Mouse (Mus musculus): Measurements from ENCODE around the gene 3110001I22Rik.
"Not testable (repeated sequence)": the region's sequence is repeated elsewhere in the genome, so short reads cannot be mapped to it uniquely, and the experiment has no call there.

3110001I22Rik gene

DNA sequence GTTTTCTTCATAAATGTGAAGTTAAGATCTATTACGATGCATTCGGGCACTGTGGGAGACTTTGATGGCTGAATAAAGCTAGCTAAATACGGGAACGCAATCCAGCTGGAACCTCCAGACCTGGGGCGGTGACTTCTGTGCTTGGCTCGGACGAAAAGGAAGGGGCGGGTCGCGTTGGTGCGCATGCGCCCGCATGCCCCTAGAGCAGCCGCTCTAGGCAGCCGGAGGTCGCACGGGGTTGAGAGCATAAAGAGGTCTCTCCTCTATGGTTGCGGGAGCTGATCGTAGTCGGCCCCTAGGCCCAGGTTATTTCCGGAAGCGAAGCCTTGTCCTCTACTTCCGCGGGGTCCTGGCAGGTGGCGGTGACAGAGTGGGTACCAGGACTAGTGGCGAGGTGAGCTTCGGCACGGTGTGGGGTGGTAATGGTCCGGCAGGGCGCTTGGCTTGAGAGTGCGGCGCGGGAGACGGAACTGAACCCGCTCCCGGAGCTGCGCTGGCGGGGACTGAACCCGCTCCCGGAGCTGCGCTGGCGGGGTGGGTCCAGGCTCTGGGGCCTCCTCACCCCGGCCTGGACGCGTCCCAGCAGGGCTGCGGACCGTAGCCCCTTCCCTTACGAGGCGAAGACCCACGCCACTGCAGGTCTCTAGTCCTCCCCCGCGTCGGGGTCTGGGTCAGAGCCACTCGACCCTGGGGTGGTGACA, at the start of gene 3110001I22Rik, which contains the start of gene Bfar:
TSS of gene 3110001I22Rik (plus strand) at position 245 of the 701 bp plus-strand sequence.
TSS of gene Bfar (plus strand) at position 174 of the 701 bp plus-strand sequence.
- peak; percentile 91 for DNase-seq

DNA sequence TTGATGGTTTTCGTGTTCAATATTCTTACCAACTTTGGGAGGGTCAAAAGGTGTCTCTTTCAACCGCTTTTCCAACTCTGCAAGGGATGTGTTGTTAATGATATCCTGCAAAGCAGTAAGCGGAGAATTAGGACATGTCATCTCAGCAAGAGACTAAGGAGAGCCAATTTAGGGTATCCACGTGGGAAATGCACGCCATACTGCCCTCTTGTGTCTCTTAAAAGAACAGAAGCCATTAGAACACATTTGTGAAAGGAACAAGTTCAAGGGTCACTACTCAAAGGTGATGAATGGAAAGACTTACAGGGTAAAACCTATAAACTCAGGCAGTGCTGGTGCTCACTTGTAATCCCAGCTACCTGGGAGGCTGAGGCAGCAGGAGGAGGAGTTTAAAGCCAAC, 43.4 kb upstream of the 3110001I22Rik start:
- no peak for DNase-seq

DNA sequence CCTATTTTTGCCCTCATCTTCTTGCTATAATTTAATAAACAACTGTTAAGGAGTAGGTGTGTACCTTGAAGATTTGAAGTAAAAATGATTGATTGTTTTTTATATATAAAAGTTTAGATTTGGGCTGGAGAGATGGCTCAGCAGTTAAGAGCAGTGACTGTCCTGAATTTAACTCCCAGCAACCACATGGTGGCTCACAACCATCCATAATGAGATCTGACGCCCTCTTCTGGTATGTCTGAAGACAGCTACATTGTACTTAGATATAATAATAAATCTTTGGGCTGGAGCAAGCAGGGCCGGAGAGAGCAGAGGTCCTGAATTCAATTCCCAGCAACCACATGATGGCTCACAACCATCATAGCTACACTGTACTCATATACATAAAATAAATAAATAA, 33.5 kb upstream of the 3110001I22Rik start:
- DNase-seq: not testable (repeated sequence)

DNA sequence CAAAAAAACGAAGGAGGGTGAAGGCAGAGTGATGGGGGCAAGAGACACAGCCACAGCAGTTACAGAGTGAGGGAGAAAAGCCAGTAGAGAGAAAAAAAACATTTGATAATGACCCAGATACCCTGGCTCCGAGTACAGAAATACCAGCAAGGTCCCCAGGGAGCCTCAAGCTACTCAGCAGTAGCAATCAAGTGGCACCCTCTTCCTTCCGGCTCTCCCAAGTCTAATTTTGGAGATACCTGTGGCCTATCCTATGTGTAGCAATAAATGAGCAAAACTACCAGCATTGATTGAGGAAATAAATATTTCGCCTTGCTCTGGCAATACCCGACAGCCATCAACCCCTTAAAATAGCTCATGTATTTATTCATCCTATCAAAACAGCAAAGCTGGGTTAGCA, 32.2 kb upstream of the 3110001I22Rik start:
- DNase-seq: no peak

DNA sequence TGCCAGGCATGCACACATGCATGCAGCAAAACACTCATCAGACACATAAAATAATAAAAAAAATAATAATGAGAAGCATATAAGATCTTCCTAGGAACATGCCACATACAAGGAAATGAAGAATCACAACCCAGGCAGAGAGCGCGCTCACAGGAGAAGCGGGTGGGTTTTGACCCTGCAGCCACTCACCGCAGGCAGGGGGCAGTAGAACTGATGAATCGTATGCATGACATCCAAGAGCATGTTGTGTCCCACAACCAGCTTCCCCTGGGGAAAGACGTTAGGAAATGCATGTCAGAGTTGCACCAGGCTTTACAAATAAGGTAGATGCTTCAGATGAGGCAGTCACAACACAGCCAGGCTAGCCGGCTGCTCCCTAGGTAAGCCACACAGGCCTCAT, 31.7 kb upstream of the 3110001I22Rik start:
- DNase-seq: peak; percentile 64

DNA sequence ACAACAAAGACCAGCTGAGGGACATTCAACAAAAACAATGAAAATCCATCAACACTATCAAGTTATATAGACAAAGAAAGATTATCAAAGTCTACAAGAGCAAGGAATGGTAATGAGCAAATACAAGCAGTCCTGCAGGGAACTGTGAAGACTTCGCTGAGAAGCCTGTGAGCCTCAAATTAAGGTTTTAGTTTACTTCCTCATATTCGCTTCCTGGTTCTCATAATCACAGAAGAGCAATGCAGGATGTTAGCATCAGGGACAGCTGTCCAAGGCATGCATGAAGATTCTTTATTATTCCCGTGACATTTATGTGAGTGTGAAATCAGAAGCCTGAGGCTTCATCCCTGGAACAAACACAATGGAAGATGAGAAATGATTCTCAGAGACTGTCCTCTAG, 27.3 kb upstream of the 3110001I22Rik start:
- no peak for DNase-seq

DNA sequence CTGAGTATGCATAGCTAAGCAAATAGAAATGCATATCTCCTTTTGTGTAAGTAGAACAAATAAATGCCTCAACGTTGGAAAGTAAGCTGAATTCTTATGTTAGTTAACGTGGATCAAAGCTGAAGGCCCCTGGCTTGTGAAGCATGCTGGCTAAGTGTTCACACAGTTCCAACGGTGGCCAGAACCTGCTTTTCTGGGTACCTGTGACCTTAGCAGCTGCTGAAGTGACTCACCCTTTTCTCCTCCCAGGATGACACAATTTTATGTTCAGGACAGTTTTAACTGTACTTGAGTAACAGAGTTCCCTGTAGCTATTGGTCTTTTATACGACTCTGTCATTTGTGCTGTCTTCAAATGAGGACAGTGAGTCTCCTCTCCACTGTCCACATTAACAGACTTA, 25.8 kb upstream of the 3110001I22Rik start:
- no peak for DNase-seq

DNA sequence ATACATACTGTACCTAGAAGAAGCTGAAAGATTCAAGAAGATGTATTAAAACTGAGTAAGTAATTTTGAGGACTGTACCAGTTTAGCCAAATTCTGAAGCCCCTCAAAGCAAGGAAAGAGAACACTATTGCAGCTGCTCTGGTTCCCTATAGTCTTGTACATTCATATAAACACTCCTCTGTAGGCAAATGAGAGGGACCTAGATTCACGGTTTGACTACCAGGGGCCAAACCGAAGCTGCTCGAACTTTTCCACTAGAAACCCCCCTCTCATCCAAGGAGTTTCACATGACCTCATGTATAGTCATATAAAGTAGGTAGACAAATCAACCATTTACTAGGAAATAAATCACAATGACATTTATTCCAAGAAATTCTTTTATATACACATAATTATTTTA, 12.8 kb upstream of the 3110001I22Rik start:
- no peak for DNase-seq

DNA sequence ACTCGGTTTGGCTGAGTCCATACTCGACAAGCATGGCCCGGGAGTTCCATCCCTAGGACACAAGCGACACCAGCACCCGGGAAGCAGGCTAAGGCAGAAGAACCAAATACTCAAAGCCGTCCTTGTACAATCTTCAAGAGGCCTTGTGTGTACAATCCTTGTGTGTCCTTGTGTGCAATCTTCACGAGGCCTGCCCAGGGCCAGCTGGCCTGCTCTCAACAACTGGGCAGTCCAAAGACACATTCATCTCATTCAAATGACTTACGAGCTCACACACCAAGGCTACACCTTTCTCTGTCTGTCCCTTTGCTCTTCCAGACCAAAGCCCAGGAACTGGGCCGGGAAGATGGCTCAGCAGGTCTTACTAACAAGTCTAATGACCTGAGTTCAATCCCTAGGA, 11.0 kb upstream of the 3110001I22Rik start:
- DNase-seq: no peak

DNA sequence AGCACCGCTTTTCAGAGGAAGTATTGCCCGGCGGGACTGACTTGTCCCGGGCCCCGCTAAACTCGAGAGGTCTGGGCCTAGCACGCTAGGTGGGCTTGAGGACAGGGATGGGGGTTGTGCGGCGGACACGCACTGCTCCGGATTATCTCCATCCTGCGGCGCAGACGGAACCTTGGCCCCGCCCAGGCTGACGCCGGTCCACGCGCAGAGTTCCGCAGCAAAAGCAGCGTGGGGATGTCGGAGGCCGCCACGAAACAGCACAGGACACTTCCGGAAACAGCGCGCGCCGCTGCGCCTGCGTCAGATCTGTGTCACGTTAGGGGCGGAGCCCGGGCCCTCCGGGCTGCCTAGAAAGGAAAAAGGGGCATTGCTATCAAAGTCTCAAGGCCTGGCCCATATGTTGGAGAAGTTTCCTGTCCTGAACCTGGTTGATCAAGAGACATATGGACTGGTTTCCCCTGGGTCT, 3.8 kb upstream of the 3110001I22Rik start, which contains the start of gene Parn:
TSS of gene Parn (minus strand) at position 293 of the 466 bp plus-strand sequence.
- DNase-seq: peak; percentile 96

DNA sequence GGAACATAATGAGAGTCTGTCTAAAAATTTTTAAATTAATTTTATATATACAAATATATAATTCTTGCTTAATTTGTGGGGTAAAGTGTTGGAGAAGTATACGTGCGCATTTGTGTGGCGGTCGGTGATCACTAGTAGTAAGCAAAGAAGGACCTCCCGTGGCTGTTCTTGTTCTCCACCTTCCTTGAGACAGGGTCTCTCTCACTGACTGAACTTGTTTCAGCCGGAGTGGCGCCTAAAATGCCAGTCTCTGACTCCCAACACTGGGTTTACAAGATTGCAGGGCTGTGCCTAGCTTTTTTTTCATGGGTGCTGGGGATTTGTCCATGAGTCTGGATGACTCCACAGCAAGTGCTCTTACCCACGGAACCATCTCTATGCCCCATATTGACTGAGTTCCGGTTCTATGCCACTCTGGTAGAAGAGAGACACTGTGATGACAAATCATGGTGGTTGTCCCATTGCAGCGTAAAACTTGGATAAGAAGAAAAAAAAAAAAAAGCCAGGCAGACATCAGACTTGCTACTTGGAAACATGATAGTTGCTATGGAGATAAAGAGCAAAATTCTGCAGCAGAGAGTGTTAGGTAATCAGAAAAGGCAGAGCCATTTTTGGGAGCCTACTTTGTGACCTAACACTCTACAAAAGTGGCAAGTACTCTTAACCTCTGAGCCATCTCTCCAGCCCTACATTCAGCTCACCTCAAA, 3.2 kb upstream of the 3110001I22Rik start:
- DNase-seq: peak; percentile 22

DNA sequence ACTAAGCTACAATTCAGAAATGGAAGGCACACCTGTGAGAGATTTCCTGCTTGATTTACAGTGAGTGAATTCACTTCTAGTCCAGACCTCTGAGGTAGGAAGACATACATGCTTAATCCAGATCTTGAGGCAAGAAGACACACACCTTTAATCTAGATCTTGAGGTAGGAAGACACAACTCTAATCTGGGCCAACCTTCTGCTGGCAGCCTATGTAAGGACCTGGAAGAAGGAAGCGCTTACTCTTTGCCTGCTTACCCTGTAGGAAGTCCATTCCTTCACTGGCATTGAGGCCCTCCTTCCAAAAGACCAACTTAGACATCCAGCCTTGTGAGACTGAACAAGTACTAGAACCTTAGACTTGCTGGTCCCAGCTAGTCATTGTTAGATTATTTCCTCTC, 2.4 kb upstream of the 3110001I22Rik start:
- DNase-seq: no peak

DNA sequence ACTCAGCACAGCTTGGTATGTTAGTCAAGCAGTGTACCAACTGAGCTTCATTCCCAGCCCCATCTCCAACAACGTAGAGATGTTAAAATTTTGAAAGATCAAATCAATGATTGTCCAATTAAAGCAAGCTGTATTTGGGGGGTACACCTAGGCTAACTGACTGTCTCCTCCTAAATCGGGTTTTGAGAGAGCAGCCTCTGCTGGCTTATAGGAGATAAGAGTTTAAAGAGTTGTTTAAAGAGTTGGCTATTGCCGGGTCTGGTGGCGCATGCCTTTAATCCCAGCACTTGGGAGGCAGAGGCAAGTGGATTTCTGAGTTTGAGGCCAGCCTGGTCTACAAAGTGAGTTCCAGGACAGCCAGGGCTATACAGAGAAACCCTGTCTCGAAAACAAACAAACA, 833 bp upstream of the 3110001I22Rik start:
- DNase-seq: not testable (repeated sequence)

DNA sequence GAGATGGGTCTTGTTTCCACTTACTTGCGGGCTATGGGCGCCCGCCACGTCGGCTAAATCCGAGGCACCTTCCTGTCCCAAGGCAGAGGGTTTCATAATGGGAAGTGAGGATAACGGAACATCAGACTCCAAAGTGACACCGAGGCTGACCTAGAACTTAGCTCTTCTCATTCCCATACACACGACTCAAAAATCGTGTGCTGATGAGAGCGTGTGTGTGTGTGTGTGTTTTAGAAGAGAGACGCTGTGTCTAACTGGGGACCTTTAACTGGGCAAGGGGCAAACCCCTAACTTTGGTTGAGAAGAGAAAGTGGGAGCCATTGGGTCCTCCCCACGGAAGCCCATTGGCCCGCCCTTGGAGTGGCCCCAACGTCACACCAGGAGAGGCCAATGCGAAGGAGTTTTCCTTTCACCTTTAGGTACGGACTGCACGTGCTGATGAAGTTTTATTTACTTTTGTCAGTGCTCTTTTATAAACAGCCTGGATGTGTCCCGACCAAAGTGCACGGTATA, 713 bp downstream of the 3110001I22Rik start:
- peak; percentile 75 for DNase-seq

DNA sequence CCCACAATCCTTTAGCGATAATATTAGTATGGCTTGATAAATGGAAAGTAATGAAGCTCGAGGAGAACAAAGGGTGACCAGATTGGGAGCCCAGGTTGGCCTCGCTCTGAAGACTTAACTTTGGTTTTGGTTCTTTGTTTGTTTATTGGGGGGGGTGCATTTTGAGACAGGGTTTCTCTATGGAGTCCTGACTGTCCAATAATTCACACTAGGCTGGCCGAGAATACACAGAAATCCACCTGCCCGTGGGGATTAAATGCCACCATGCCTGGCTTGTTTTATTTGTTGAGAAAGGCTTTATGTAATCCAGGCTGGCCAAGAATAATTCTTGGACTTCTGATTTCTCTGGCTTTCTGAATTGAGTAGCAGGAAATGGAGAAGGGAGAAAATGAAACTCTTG, 1.4 kb downstream of the 3110001I22Rik start:
- no peak for DNase-seq

DNA sequence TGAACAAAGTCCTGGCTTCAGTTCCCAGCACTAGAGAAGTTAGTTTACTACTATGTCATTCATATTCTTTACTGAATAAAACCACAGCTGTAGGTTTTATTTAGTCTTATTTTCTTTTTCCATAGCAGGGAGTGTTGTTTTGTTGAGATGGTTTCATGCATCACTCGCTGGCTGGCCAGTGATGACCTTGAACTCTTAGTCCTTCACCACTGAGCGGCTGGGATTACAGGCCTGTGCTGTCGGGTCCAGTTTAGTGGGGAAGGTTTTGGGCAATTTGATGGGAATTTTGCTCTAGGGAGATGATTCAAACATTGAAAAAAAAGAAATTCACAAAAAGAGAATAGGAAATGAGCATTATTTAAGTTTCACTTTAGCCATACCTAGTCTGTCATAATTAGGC, 2.8 kb downstream of the 3110001I22Rik start:
- no peak for DNase-seq

DNA sequence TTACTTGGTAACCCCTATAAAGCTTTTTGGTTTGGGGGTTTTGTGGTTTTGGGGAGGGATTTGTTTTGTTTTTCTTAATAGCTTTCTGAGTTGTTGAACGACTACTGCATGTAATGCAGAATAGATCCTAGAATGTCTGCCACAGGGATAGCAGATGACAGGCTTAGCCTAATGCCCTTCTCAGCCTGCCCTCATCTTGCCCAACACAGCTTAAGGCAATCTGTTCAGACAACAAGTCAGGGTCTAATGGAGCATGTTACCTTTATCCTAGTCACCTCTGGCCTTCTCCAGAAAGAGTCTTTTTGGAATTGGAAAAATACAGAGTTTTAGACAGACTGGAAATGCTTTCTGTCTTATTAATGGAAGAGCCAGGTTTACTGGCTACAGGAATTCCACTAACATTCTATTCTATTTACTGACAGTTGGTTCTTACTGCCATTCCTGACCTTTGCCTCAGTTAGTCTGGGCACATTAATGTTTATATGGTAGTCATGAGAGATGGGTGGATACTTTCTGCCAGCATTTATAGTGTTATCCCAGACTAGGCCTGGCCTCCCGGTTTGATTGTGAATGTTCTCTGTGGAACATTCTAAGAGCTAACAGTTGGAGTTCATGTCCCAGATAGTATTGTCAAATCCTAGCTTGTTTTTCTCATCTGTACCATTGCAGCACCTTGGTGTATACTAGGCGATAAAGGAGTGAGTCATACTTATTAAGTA, 7.0 kb downstream of the 3110001I22Rik start:
- no peak for DNase-seq

DNA sequence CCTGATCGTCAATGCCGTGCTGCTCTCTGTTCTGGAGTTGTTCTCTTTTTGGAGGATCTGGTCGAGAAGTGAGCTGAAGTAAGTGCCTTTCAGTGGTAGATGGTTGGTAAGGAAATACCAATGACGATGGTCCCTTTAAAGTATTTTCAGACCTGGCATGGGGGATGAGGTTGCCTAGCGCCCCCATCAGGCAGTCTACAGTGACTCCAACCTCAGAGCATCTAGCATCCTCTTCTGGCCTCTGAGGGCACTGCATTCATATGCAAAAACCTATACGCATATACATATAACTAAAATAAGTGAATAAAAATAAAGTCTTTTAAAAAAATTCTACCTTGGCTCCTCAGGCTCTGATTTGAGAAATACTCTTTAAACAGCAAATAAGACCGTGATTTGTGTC, 27.3 kb downstream of the 3110001I22Rik start:
- DNase-seq: peak; percentile 31

DNA sequence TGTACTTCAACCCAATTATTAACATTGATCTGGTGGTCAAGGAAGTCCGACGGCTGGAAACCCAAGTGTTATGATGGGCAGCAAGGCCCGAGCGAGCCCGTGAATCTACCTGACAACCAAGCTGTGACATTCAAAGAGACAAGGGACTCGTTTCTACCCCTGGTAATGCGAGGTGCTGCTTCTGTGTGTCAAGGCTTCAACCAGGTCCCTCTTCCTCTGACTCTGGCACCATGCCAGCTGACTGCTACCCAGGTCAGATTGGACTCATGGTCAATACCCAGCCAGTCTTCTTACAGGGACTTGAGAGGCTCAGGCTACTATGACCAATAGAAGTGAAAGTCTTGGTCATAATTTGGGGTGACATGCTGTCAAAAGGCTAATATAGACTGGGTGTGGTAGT, 30.5 kb downstream of the 3110001I22Rik start:
- no peak for DNase-seq

DNA sequence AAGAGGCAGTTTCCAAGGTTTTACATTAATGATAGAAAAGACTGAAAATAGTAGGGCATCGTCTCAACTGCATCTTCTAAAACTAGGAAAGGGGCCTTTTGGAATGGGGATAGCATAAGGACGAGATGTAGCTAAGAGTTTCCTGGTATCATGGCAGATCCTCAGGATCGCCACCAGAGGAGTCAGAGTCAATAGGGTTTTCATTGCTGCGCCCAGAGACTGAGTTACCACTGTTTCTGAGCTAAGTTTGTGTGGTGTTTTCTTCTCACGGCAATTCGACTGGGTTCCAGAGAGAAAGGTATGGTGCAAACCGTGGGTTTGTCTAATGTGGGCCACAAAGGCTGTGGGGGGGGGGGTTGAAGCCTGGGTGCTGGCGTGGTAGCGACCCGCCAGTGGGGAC, 32.9 kb downstream of the 3110001I22Rik start:
- DNase-seq: no peak

DNA sequence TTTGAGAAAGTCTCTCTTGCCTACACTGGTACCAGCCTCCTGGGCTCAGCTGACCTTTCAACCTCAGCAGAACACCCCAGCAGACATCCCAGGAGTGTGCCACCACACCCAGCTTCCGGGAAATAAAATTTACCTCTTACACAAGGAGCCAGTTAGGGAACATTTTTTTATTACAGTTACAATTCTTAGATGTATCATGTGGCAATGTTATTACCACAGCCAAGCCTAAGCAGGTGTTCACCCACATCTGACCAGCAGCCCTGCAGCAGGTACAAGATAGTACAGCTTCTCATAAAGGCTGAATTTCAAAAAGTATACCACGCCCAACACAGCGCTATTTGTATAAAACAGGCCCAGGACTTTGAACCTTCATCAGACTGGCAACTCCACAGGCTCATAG, 43.2 kb downstream of the 3110001I22Rik start:
- DNase-seq: no peak

DNA sequence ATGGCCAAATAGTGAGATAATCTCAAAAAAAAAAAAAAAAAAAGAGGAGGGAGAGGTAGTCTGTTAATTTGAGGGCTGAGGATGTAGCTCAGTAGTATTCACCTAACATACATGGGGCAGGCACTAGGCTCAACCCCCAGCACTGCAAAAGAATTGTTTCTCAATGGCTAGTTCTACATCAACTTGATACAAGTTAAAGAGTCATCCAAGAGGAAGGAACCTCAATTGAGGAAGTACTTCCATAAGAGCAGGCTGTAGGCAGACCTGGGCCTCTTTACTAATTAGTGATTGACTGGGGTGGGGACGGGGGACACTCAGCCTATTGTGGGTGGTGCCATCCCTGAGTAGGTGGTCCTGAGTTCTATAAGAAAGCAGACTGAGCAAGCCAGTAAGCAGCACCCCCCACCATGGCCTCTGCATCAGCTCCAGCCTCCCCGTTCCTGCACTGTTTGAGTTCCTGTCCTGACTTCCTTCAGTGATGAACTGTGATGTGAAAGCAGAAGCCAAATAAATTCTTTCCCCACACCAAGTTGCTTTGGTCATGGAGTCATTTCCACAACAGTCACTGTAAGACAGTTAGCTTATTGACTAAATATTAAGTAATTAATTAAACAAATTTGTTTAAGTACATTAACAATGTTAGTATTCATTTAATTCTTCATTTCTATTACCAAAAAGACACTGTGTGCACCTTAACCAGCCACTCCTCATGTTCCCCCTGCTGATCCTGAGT, 45.3 kb downstream of the 3110001I22Rik start:
- no peak for DNase-seq

DNA sequence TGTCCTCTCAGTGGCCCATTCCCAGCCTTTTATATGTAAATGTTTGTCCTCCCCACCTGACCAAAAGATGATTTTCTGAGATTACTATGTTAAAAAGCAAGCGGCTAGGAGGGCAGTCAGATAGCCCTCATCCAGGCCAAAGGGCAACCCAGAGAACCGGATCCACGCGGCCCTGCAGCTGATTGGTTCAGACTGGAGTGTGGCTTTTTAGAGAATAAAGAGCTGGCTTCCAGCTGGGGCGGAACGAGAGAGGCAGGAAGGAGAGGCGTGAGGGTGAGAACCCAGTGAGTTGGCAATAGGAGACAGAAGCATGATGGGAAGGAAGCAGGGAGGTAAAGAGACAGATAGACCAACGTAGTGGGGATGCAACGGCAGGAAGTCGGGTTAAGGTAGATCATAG, 51.2 kb downstream of the 3110001I22Rik start:
- DNase-seq: peak; percentile 32
